Mouse (Mus musculus) embryo, embryonic 10.5 days (tissue): ENCODE data around the gene Kremen2.
A peak's percentile ranks its signal among the peaks of the same experiment; 100 is the strongest.

Experiments used
- DNase-seq: peaks from one replicate; pipeline ENCODE4 v3.0.0-alpha.2; 2015; ENCODE audit warnings: low spot score

The Kremen2 gene

DNA sequence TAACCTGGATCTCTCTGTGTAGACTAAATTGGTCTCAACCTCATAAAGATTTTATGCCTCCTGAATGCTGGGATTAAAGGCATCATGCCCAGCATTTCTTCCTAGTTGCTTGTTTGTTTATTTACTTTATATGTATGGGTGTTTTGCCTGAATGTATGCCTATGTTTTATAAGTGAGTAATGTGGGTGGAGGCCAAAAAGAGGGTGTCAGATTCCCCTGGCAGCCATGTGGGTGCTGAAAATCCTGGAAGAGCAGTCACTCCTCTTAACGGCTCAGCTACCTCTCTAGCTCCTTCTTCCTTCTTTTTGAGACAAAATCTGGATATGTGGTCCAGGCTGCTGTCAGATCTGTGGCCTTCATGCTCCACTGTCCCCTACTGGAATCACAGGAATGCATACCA is 15.2 kb downstream of the Kremen2 start:
- no peak for DNase-seq

DNA sequence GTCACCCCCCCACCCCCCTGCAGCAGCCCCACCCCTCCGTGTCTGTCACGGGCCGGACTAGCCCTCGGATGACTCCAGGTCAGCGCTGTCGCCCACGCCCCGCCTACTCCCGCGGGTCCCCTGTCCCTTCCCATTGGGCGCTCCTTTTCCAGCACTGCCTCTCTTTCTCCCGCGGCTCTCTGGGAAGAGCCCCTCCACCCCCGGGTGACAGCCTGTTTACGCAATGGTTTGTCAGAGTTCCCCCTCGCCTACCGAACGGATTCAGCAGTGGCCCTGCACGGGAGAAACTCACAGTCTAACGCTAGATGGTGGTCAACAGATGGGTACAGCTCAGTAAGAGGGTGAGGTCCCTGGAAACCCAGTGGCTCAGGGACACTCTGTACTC is 18.9 kb downstream of the Kremen2 start:
- peak; percentile 83 for DNase-seq

DNA sequence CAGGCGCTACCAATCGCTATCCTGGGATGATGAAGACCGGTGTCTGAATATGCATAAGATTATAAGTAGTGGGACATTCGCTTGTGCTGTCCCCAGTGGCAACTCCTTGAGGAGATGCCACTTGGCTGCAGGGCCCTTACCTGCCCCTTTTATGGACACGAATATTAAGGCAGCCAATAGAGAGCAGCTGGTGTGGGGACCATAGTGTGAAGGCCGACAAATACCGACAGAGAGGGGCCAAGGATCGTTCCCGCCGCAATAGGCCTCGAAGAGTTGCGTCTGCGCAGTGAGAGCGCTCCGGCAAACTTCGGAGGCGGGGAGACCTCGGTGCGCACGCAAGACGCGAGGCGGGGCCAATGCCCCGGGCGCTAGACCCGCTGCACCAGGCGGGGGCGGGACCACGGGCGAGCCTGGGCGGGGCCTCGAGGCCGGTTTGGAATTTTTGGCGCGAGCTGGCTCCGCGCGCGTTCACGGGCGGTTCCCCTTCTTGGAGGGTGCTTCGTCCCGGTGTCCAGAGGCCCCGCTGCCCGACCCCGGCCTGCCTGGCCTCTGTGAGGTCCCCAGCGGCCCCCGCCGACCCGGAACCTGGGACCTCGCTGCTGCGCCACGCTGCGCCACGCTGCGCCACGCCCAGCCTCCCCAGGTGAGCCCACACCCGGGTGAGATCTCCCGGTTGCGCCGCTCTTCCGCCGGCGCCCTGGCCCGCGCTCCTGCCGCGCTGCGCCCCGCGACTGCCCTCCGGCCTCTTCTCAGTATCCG is 19.5 kb downstream of the Kremen2 start, which contains the start of gene Pkmyt1:
Gene Pkmyt1, plus strand, starts transcription at position 338 of the 759 bp plus-strand sequence.
- DNase-seq = peak; percentile 97

DNA sequence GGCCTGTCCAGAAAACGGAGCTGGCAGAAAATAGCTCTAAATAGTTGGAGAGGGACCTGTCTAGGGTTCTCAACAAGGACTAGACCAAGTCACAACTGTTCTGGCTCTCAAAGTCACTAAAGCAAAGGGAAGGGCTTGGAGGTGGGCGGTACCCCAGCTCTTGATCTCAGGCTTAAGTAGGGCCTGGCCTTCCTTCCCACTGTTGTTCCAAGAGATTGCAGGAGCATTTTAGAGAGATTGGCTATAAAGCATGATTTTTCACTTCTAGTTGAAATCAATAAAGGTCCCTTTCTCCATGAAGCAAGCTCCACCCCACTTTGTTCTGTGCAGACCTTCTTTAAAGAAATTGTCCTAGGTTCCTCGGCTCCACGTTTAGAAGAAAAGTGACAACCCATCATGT is 20.2 kb downstream of the Kremen2 start:
- peak; percentile 12 for DNase-seq

DNA sequence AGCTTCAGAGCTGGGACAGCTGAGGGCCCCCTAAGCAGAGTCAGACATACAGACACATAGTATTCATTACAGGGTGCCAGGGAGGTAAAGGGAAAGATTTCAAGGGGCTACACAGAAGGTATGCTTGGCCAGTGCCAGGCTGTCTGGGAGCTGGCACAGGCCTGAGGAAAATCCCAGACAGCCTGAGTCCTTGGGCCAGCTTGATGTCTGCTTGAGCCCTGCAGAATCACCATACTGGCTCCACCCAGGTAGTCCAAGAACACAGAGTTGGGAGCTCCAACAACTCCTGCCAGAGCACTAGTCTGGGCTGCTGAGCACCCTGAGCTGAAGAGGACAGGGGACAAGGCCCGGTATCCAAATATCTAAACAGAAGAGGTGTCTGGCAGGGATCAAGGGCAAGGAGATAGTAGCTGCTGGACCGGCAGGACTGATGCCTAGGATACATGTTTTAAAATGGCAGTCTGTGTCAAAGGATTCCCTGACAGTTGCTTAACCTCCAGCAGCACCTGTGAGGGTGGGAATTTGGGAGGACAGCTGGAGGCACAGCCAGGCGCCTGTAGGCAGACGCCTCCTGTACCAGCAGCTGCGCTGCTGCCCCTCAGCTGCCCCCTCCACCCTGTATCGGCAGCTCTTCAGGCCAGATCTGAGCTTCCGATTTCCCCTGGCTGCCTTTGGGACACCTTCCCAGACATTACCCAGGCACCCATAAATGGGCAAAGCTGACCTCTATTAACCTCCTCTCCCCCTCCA is 23.1 kb downstream of the Kremen2 start, which contains the start of gene 1520401A03Rik:
Gene 1520401A03Rik, minus strand, starts transcription at position 408 of the 750 bp plus-strand sequence.
- no peak for DNase-seq

- DNase-seq = no peak
These were observed 23.7 kb downstream of the Kremen2 start for GRCm38 (mm10) chr17:23721886-23722285.

DNA sequence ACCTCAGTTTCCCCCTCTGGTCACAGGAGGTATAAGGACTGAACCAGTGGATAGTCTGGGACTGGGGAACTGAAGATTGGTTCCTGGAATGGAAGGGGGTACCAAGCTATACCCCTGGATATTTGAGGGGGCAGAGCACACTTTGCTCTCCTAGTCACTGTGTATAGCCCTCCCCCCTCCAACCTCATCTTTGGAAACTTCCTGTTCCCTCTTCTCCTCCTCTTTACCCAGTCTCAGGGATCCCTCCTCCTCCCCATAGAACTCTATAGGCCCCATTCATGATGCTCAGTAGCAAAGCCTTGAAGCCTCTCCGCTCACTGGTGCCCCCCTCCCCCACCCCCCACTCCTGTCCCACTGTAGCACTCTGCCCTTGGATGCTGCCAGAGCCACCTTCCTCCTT is 26.2 kb downstream of the Kremen2 start:
- DNase-seq = no peak

- DNase-seq = no peak
These were observed 28.6 kb downstream of the Kremen2 start for GRCm38 (mm10) chr17:23717003-23717402.

DNA sequence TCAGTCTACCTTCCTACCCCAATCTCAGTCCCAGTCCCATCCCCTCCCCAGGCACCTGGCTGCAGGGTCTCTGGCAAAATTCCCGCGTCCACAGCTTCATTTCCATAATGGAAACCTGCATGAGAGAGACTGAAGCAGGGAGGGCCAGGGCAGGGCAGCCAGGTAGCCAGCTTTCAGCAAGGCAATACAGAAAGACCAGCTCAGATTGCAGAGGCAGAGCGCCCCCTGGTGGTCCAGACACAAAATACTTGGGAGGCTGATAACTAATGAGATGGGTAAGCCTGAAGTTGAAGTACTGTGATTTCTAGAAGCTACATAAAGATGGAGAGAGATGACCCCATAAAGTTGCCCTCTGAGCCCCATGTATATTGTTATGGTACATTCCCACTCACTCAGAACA is 39.4 kb downstream of the Kremen2 start:
- peak; percentile 89 for DNase-seq

GRCm38 (mm10) chr17:23705525-23706104 is 40.0 kb downstream of the Kremen2 start:
- no peak for DNase-seq

DNA sequence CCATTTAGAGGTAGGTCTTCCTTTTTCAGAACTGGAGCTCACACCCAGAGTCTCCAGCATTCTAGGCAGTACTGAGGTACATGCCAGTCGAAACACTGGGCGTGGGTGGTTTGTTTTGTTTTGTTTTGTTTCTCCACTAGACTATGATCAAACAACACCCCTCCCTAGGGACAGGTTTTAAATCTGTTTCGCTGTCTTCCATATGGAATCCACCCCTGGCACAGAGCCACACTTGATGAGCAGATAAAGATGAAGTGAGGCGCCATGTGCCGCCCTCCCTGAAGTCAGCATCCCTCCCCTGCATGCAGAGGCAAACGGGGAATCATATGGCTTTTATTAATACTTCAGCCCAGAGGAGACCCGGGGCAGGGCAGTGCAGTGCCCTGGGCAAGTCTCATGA is 40.9 kb downstream of the Kremen2 start:
- DNase-seq = no peak

DNA sequence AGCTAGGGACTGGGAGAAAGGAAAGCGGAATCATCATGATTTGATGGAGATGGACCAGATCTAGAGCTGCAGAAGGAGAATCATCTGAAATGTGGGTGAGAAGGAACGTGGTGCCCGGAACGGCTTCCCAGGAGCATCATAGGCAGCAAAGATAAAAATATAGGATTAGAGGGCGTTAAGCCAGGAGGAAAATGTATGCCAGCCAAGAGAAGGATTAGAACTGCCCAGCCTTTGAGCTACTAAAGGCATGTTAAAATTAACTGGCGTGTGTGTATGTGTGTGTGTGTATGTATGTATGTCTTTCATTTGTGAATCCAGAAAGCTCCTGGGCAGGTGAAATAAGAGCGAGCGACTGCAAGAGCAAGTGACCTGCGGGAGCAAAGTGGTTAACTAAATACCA is 42.3 kb downstream of the Kremen2 start:
- no peak for DNase-seq

GRCm38 (mm10) chr17:23700079-23700478 is 45.6 kb downstream of the Kremen2 start:
- DNase-seq = peak; percentile 93

DNA sequence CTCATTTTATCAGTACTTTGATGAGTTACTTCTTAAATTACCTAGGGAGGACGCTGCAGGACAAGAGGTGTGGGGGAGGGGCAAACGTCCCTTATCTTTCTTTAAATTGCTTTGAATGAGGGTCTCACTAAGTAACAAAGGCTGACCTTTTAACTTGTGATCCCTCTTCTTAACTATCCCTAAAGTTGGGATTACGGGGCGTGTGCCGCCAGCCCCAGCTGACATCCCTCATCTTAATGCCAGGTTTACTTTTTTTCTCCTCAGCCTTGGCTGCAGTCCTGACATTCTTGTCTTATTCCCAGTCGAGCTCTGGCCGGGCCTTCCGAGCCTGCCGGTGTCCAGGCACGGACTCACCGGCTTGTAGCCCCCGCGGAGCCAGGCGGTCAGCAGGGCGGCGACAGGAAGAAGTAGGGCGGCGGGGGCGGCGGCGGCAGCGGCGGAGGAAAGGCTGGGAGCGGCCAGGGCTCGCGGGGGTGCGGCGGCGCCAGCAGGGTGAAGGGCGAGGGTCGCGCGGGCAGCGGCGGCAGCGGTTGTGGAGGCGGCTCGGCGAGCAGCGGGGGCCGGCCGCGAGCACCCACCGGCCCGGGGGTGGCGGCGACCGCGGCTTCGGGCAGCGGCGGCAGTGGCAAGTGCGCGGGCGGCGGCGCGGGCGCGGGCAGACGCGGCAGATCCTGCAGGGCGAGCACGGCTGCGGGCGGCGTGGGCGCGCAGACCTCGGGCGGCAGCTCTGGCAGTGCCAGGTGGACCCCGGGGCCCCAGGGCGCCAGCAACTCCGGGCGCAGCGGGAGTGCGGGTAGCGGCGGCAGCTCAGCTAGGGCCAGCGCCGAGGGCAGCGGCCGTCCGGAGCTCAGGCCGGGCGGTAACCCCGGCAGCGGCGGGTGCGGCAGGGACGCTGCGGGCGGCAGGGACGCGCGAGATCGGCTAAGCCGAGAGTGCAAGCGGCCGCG is 46.2 kb downstream of the Kremen2 start:
- peak; percentile 28 for DNase-seq

DNA sequence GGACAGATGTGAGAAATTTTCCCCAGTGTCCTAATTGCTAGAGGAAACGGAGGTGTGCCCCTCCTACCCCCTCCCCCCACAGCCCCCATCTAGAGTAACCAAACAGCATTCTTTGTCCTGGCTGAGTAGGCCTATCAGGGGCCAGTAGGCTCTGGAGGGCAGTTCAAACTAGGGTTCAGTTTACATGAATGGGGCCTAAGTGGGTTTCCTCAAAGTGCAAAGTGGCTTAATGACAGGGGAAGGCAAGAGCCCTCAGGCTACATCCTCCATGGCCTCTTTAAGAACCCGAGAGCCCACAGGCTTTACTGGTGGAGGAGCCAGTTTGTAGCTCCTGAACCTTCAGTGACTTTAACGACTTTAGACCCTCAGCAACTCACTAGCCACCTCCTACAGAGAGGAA is 49.8 kb downstream of the Kremen2 start:
- DNase-seq = peak; percentile 60

GRCm38 (mm10) chr17:23694491-23694890 is 51.1 kb downstream of the Kremen2 start:
- no peak for DNase-seq
